Mouse (Mus musculus): ENCODE measurements around the gene Ccdc157. TPM values are rescaled to one million over a fixed set of nuclear protein-coding genes. Genes with fewer than 3 reads are reported as not detected.
A peak's percentile ranks its signal among the peaks of the same experiment; 100 is the strongest.

Ccdc157 gene
- 2.2 and 2.6 TPM in 2 replicates for polyA plus RNA-seq (2014; fragmentation: Nextera tagmentation; extraction: Ambion mirVana)

- WGBS (ENCODE audit: insufficient replicate concordance), result 1% methylated on average over 54 of the region's 54 CpGs
- Histone ChIP-seq H3K36me3 (ENCODE audit: control insufficient read depth, insufficient read depth, low read length) (peaks cover 9% of the 10 kb centered on the region; the same call in 1 of the 2 replicates), H3K4me1 (ENCODE audit: control insufficient read depth, insufficient read depth, low read length) (peaks cover 12% of the 10 kb centered on the region), H3K4me3 (ENCODE audit: low read depth, low read length) (peak within 1 kb of the TSS; percentile 88), H3K27ac (ENCODE audit: low read depth, low read length) (peak within 1 kb of the TSS; percentile 89), H3K9me3 (replicated peaks; ENCODE audit: control insufficient read depth, low read length) (no peaks in the 10 kb centered on the region), H3K9ac (ENCODE audit: low read depth, low read length) (peak within 1 kb of the TSS; percentile 92), H3K27me3 (ENCODE audit: control insufficient read depth, insufficient read depth, low read length) (no peaks in the 10 kb centered on the region), H3K4me2 (peak within 1 kb of the TSS; percentile 89)
- peak; percentile 93 for ATAC-seq (replicated peaks; ENCODE audit: insufficient number of reproducible peaks, low FRiP score, low TSS enrichment)
Observed at GRCm38 (mm10) chr11:4159808-4160708, at the start of gene Ccdc157, which contains the start of gene Sf3a1. Gene Ccdc157, minus strand, starts transcription at chr11:4160293. Gene Sf3a1, plus strand, starts transcription at chr11:4160350.

GRCm38 (mm10) chr11:4209556-4209955 is 49.5 kb upstream of the Ccdc157 start:
- peaks cover 3% of the 10 kb centered on the region; the same call in 1 of the 2 replicates for H3K36me3 ChIP-seq (ENCODE audit: control insufficient read depth, insufficient read depth, low read length)
- no peaks in the 10 kb centered on the region for H3K9me3 ChIP-seq (replicated peaks; ENCODE audit: control insufficient read depth, low read length)
- 76% methylated on average over 5 of the region's 5 CpGs for WGBS (ENCODE audit: insufficient replicate concordance)
- no peak for ATAC-seq (replicated peaks; ENCODE audit: insufficient number of reproducible peaks, low FRiP score, low TSS enrichment)
- 0 out of 2 replicates have a peak, but pooled peaks cover 2% of the 10 kb centered on the region for H3K4me1 ChIP-seq (ENCODE audit: control insufficient read depth, insufficient read depth, low read length)
- H3K4me2 ChIP-seq, result no peak overlapping the region
- no peak overlapping the region for H3K9ac ChIP-seq (ENCODE audit: low read depth, low read length)
- H3K27ac ChIP-seq (ENCODE audit: low read depth, low read length), result no peak overlapping the region
- H3K27me3 ChIP-seq (ENCODE audit: control insufficient read depth, insufficient read depth, low read length), result no peaks in the 10 kb centered on the region
- H3K4me3 ChIP-seq (ENCODE audit: low read depth, low read length), result no peak overlapping the region

- ATAC-seq (replicated peaks; ENCODE audit: insufficient number of reproducible peaks, low FRiP score, low TSS enrichment), result no peak
- no peak overlapping the region for H3K27ac ChIP-seq (ENCODE audit: low read depth, low read length)
- 88% methylated on average over 9 of the region's 9 CpGs for WGBS (ENCODE audit: insufficient replicate concordance)
- no peaks in the 10 kb centered on the region for H3K27me3 ChIP-seq (ENCODE audit: control insufficient read depth, insufficient read depth, low read length)
- H3K9ac ChIP-seq (ENCODE audit: low read depth, low read length), result no peak overlapping the region
- no peak overlapping the region for H3K4me3 ChIP-seq (ENCODE audit: low read depth, low read length)
- H3K9me3 ChIP-seq (replicated peaks; ENCODE audit: control insufficient read depth, low read length), result no peaks in the 10 kb centered on the region
- peaks cover 8% of the 10 kb centered on the region for H3K4me1 ChIP-seq (ENCODE audit: control insufficient read depth, insufficient read depth, low read length)
- H3K4me2 ChIP-seq, result no peak overlapping the region
- peaks cover 3% of the 10 kb centered on the region; the same call in 1 of the 2 replicates for H3K36me3 ChIP-seq (ENCODE audit: control insufficient read depth, insufficient read depth, low read length)
Observed at GRCm38 (mm10) chr11:4207655-4208054, 47.6 kb upstream of the Ccdc157 start.

- WGBS (ENCODE audit: insufficient replicate concordance), result 43% methylated on average over 6 of the region's 6 CpGs
- H3K9ac ChIP-seq (ENCODE audit: low read depth, low read length), result no peak overlapping the region
- H3K9me3 ChIP-seq (replicated peaks; ENCODE audit: control insufficient read depth, low read length), result no peaks in the 10 kb centered on the region
- H3K27ac ChIP-seq (ENCODE audit: low read depth, low read length), result no peak overlapping the region
- ATAC-seq (replicated peaks; ENCODE audit: insufficient number of reproducible peaks, low FRiP score, low TSS enrichment), result no peak
- H3K4me2 ChIP-seq, result no peak overlapping the region
- no peak overlapping the region for H3K4me3 ChIP-seq (ENCODE audit: low read depth, low read length)
- H3K36me3 ChIP-seq (ENCODE audit: control insufficient read depth, insufficient read depth, low read length), result peaks cover 3% of the 10 kb centered on the region; the same call in 1 of the 2 replicates
- H3K4me1 ChIP-seq (ENCODE audit: control insufficient read depth, insufficient read depth, low read length), result peaks cover 8% of the 10 kb centered on the region
- H3K27me3 ChIP-seq (ENCODE audit: control insufficient read depth, insufficient read depth, low read length), result no peaks in the 10 kb centered on the region
Observed at GRCm38 (mm10) chr11:4206563-4206962, 46.5 kb upstream of the Ccdc157 start.

GRCm38 (mm10) chr11:4205951-4206350 is 45.9 kb upstream of the Ccdc157 start:
- ATAC-seq (replicated peaks; ENCODE audit: insufficient number of reproducible peaks, low FRiP score, low TSS enrichment), result no peak
- no peak overlapping the region for H3K4me2 ChIP-seq
- 80% methylated on average over 7 of the region's 7 CpGs for WGBS (ENCODE audit: insufficient replicate concordance)
- H3K27me3 ChIP-seq (ENCODE audit: control insufficient read depth, insufficient read depth, low read length), result no peaks in the 10 kb centered on the region
- H3K36me3 ChIP-seq (ENCODE audit: control insufficient read depth, insufficient read depth, low read length), result peaks cover 3% of the 10 kb centered on the region; the same call in 1 of the 2 replicates
- no peak overlapping the region for H3K4me3 ChIP-seq (ENCODE audit: low read depth, low read length)
- no peak overlapping the region for H3K9ac ChIP-seq (ENCODE audit: low read depth, low read length)
- peaks cover 8% of the 10 kb centered on the region for H3K4me1 ChIP-seq (ENCODE audit: control insufficient read depth, insufficient read depth, low read length)
- H3K9me3 ChIP-seq (replicated peaks; ENCODE audit: control insufficient read depth, low read length), result no peaks in the 10 kb centered on the region
- no peak overlapping the region for H3K27ac ChIP-seq (ENCODE audit: low read depth, low read length)

- Histone ChIP-seq H3K4me1 (ENCODE audit: control insufficient read depth, insufficient read depth, low read length) (peaks cover 8% of the 10 kb centered on the region), H3K9me3 (replicated peaks; ENCODE audit: control insufficient read depth, low read length) (no peaks in the 10 kb centered on the region), H3K4me2 (no peak overlapping the region), H3K36me3 (ENCODE audit: control insufficient read depth, insufficient read depth, low read length) (peaks cover 3% of the 10 kb centered on the region; the same call in 1 of the 2 replicates), H3K27me3 (ENCODE audit: control insufficient read depth, insufficient read depth, low read length) (no peaks in the 10 kb centered on the region), H3K27ac (ENCODE audit: low read depth, low read length) (no peak overlapping the region), H3K9ac (ENCODE audit: low read depth, low read length) (no peak overlapping the region), H3K4me3 (ENCODE audit: low read depth, low read length) (no peak overlapping the region)
- WGBS (ENCODE audit: insufficient replicate concordance), result 79% methylated on average over 5 of the region's 5 CpGs
- no peak for ATAC-seq (replicated peaks; ENCODE audit: insufficient number of reproducible peaks, low FRiP score, low TSS enrichment)
Observed at GRCm38 (mm10) chr11:4205097-4205655, 45.1 kb upstream of the Ccdc157 start.

GRCm38 (mm10) chr11:4203705-4204074 is 43.6 kb upstream of the Ccdc157 start:
- WGBS (ENCODE audit: insufficient replicate concordance), result 35% methylated on average over 2 of the region's 2 CpGs
- H3K36me3 ChIP-seq (ENCODE audit: control insufficient read depth, insufficient read depth, low read length), result peaks cover 3% of the 10 kb centered on the region; the same call in 1 of the 2 replicates
- no peak overlapping the region for H3K4me2 ChIP-seq
- 0 out of 2 replicates have a peak, but pooled peaks have one; percentile 31 for ATAC-seq (replicated peaks; ENCODE audit: insufficient number of reproducible peaks, low FRiP score, low TSS enrichment)
- H3K9ac ChIP-seq (ENCODE audit: low read depth, low read length), result no peak overlapping the region
- H3K4me3 ChIP-seq (ENCODE audit: low read depth, low read length), result no peak overlapping the region
- H3K4me1 ChIP-seq (ENCODE audit: control insufficient read depth, insufficient read depth, low read length), result peaks cover 8% of the 10 kb centered on the region
- no peaks in the 10 kb centered on the region for H3K27me3 ChIP-seq (ENCODE audit: control insufficient read depth, insufficient read depth, low read length)
- H3K27ac ChIP-seq (ENCODE audit: low read depth, low read length), result peak overlapping the region; percentile 64
- H3K9me3 ChIP-seq (replicated peaks; ENCODE audit: control insufficient read depth, low read length), result no peaks in the 10 kb centered on the region

GRCm38 (mm10) chr11:4202995-4203704 is 43.1 kb upstream of the Ccdc157 start:
- no peak overlapping the region for H3K4me3 ChIP-seq (ENCODE audit: low read depth, low read length)
- WGBS (ENCODE audit: insufficient replicate concordance), result 66% methylated on average over 12 of the region's 12 CpGs

More at GRCm38 (mm10) chr11:4202995-4203704, 43.1 kb upstream of the Ccdc157 start:
- no peak for ATAC-seq (replicated peaks; ENCODE audit: insufficient number of reproducible peaks, low FRiP score, low TSS enrichment)
- H3K27me3 ChIP-seq (ENCODE audit: control insufficient read depth, insufficient read depth, low read length), result no peaks in the 10 kb centered on the region
- H3K36me3 ChIP-seq (ENCODE audit: control insufficient read depth, insufficient read depth, low read length), result peaks cover 3% of the 10 kb centered on the region; the same call in 1 of the 2 replicates
- H3K4me2 ChIP-seq, result no peak overlapping the region
- peak overlapping the region; percentile 64 for H3K27ac ChIP-seq (ENCODE audit: low read depth, low read length)
- no peaks in the 10 kb centered on the region for H3K9me3 ChIP-seq (replicated peaks; ENCODE audit: control insufficient read depth, low read length)
- H3K9ac ChIP-seq (ENCODE audit: low read depth, low read length), result no peak overlapping the region
- peaks cover 8% of the 10 kb centered on the region for H3K4me1 ChIP-seq (ENCODE audit: control insufficient read depth, insufficient read depth, low read length)
